Mouse (Mus musculus): ENCODE data around the gene Zdhhc13.

Gene Zdhhc13

DNA sequence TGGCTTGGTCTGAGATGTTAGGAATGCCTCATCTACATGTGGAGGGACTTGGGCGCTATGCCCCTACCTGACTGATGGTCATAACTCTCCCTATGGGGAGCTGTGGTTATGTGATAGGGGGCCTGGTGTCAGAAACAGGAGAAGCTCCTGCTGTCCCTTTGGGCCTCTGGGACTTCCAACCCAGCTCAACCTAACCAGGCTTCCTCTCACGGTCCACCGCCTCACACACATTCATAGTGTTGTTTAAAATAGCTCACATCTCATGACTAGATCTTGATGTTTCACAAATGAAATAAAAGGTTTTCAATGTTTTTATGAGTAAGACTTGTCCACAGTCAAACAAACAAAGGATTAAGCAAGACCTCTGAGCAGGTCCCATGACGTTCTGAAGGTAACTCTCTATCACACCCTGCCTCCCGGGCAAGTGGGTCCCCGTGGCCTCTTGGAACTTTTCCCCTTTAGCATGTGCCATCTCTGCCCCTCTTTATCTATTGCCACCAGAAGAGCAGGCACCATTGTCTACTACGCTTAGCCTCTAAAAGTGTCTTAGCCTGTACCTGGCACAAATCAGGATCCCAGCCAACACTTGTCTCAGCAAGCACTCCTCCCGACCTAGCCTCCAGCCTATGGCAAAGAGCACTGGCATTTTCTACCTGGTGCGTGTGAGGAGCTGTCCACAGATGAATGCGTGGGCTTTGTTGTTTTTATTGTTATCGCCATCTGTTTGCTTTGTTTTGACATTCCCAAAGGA lies 3.9 kb upstream of the Zdhhc13 start:
- DNase-seq (ENCODE audit: low spot score in 2 of 2): no peak

- no peak for DNase-seq (ENCODE audit: low spot score in 2 of 2)
Measured at GRCm38 (mm10) chr7:48788348-48788747, 455 bp upstream of the Zdhhc13 start.

DNA sequence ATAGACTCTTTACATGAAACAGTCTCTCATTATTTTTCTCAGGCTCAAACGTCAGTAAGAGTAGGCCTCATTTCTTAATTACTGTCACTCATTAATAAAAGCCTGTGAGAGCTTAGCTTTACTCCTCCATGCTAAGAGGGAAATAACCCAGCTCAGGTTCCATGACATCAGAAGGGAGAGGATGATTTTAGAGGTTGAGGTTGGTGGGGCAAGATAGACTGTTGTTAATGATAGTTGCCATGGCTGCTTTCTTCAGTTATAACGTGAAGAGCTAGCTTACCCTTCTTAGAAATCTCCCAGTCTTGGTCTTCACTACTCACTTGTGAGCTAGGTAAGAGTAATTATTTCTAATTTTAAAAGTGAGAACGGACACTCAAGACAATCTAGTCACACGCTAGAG lies 1.3 kb downstream of the Zdhhc13 start:
- DNase-seq (ENCODE audit: low spot score in 2 of 2): no peak

- DNase-seq (ENCODE audit: low spot score in 2 of 2): no peak
Measured at GRCm38 (mm10) chr7:48791412-48791811, 2.6 kb downstream of the Zdhhc13 start.

DNA sequence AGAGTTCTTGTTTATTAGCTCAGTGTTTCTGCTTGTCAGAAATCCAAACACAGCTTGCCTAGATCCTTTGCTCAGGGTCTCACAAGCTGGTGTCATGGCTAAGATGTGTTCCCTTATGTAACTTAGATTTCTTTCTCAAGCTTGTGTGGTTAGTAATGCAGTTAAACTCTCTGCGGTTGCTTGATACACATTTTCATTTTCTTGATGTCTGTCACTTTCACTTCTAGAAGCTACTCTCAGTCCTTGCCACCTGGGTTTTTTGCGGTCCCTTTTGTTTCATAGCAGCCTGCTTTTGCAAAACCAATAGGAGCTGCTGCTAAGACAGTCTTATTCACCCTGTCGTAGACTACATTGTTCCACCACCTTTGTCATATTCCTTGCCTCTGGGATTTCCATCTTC lies 6.3 kb downstream of the Zdhhc13 start:
- no peak for DNase-seq (ENCODE audit: low spot score in 2 of 2)

- no peak for DNase-seq (ENCODE audit: low spot score in 2 of 2)
Measured at GRCm38 (mm10) chr7:48803381-48803780, 14.6 kb downstream of the Zdhhc13 start.

DNA sequence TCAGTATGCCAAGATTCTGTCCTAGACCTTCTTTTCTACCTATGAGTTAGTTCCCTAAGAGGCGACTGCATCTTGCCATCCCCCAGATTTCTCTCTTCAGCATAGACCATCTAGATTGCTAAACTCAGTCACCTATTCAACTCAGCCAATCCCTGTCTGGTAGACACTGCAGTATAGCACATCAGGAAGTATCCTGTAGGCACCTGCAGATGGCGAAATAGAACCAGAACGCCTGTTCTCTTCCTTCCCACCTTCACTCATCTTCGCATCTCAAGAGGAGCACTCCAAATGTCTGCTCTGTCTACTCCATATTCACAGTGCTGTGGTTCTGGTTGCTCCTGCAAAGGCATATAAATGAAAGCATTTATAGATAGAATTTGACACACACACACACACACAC lies 17.8 kb downstream of the Zdhhc13 start:
- DNase-seq (ENCODE audit: low spot score in 2 of 2): no peak

- DNase-seq (ENCODE audit: low spot score in 2 of 2): no peak
Measured at GRCm38 (mm10) chr7:48810652-48811051, 21.8 kb downstream of the Zdhhc13 start.

DNA sequence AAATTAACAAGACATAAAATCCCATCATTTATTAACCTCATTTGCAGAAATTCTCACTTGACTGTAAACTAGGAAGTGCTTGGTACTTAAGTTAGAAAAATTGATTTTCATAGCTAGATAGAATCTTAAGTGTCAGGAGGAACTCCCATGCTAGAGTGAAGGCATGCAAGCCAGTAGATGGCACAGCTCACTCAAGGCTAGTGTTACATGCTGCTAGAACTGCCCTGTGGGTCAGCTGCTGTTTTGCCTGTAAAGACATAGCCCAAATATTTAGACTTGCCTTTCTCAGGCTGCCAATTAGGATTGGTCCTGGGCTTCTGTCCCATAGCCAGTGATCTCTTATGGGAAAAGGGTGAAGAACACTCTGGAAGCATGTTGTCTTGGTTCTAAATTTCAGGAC lies 23.6 kb downstream of the Zdhhc13 start:
- no peak for DNase-seq (ENCODE audit: low spot score in 2 of 2)

- no peak for DNase-seq (ENCODE audit: low spot score in 2 of 2)
Measured at GRCm38 (mm10) chr7:48813594-48813993, 24.8 kb downstream of the Zdhhc13 start.

GRCm38 (mm10) chr7:48821654-48822053 lies 32.9 kb downstream of the Zdhhc13 start:
- no peak for DNase-seq (ENCODE audit: low spot score in 2 of 2)

DNA sequence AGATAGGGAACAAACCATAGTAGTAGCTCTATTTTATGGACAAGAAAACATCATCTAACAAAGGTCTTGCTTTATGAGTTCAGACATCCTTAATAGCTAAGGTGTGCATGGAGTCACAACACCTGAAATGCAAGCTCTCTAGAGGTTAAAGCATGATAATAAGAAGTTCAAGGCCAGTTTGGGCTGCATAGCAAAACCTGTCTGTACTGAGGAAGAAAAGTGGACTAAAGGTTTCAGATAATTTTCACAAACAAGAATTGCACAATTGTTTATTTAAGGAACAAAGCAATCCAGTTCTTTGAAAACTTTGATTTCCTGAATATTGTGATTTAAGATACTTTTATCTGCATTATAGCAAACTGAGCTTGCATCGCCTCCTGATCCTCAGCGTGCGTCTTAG lies 34.8 kb downstream of the Zdhhc13 start:
- no peak for DNase-seq (ENCODE audit: low spot score in 2 of 2)

DNA sequence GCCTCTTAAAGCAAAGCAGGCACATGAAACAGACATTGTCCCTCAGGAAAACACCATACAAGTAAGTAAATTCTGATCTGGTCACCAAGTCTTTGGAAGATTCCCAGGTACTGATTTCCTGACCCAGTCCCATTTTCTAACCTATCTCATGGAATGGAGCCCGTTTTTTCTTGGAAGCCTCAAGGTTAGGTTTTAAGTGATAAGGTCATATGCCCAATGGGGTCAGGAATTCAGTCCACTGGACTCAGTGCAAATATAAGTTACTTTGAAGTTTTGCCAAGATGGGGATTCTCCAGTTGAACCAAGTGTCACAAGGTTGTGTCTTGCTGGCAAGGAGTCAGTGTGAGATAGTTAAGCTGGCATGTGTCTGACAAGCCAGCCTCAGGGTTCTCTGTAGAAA lies 35.9 kb downstream of the Zdhhc13 start:
- DNase-seq (ENCODE audit: low spot score in 2 of 2): no peak

DNA sequence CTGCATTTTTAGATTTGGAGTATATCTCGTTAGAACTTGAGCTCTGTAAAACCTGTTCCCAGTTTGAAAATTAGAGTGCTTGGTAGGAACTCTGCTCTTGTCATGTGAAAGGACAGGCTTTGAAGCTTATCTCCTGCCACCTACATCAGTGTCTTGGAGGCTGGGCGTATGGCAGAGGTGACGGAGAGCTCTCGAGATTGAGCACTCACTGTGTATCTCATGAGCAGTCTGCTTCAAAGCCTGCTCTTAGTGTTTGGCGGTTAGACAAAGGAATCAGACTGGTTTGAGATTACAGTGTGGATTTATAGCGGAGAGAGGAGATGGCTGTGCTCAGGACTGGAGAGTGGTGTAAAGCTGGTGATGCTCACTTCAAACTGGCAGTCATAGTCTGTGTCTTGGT lies 36.4 kb downstream of the Zdhhc13 start:
- no peak for DNase-seq (ENCODE audit: low spot score in 2 of 2)

DNA sequence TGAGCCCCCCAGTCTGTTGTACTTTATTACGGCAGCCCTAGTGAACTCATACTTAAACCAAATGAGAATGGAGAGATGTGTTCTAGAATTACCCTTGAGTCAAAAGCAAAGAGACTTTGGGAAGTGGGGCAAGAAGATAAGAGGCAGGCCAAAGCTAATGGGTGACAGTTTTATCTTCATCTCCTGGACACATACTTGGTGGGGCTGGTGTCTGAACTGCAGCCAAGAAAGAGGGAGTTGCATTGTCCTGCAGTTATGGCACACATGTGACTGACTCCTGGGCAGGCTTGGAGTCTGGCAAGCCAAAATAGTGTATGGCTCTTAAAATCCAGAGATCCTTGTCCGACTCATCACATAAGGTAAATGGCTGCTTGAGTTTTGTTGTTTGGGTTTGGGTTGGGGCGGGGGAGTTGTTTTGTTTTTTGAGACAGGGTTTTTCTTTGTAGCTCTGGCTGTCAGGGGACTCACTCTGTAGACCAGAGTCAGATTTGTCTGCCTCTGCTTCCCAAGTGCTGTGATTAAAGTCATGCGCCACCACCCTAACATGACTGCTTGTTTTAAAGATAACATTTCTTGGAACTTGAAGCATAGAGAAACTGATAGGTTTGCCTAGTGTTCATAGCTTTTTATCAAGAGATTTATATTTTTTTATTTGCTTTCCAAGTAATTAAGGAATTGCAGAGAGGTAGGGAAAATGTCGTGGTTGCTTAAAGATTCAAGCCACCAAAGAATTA lies 40.5 kb downstream of the Zdhhc13 start:
- DNase-seq (ENCODE audit: low spot score in 2 of 2): no peak

GRCm38 (mm10) chr7:48830395-48830794 lies 41.6 kb downstream of the Zdhhc13 start:
- no peak for DNase-seq (ENCODE audit: low spot score in 2 of 2)

GRCm38 (mm10) chr7:48832735-48833134 lies 43.9 kb downstream of the Zdhhc13 start:
- no peak for DNase-seq (ENCODE audit: low spot score in 2 of 2)

- DNase-seq (ENCODE audit: low spot score in 2 of 2): no peak
Measured at GRCm38 (mm10) chr7:48834371-48834970, 45.7 kb downstream of the Zdhhc13 start.

GRCm38 (mm10) chr7:48834989-48835626 lies 46.3 kb downstream of the Zdhhc13 start:
- no peak for DNase-seq (ENCODE audit: low spot score in 2 of 2)

- no peak for DNase-seq (ENCODE audit: low spot score in 2 of 2)
Measured at GRCm38 (mm10) chr7:48836949-48837348, 48.1 kb downstream of the Zdhhc13 start.

DNA sequence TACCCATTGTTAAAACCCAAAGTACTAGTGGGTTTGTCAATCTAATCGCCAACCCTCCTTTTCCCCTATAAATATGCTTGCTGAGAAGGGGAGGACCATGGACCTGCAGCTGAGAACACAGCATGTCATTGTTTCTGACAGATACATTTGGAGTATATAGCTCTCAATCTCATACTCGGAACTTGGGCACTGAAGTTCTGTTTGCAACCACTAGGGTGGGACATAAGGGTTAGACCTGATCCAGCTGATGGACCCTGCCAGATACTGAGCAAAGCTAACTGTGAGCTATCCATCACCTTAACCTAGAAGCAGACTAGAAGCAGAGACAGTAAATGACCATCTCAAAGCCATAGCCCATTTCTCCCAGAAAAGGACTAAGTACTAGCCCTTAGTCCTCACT lies 49.6 kb downstream of the Zdhhc13 start:
- no peak for DNase-seq (ENCODE audit: low spot score in 2 of 2)

DNA sequence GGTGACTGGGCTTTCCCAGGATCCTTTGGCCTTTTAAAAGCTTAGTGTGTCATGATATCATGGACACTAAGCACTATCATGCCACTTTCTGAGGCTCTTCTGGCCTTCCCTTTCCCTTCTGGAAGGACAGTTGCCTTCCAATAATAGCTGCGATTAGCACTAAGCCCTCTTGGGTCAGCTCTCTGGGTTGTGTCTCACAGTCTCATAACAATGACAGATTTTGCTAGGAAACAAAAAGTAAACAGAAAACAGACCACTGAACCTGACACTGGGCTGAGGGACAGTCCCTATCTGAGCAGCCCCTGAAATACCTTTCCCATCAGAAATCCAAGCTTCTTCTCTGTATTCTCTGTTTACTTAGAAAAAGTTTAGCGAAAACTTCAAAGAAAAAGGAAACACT lies 51.7 kb downstream of the Zdhhc13 start:
- no peak for DNase-seq (ENCODE audit: low spot score in 2 of 2)

GRCm38 (mm10) chr7:48841538-48841937 lies 52.7 kb downstream of the Zdhhc13 start:
- DNase-seq (ENCODE audit: low spot score in 2 of 2): no peak
